Mouse (Mus musculus) C2C12 (cell line): ENCODE measurements around the gene Xndc1.

Experiments
- CTCF ChIP-seq: IDR thresholded peaks from one replicate; pipeline ENCODE4 v1.5.1; 2011; ENCODE audit not compliant: control insufficient read depth, insufficient read depth, insufficient read length
- MAX ChIP-seq: IDR thresholded peaks from one replicate; pipeline ENCODE4 v1.6.1; 2011; ENCODE audit warnings: mild to moderate bottlenecking, control low read depth

GRCm38 (mm10) chr7:102037318-102037717, 28.0 kb upstream of the Xndc1 start:
- TF ChIP-seq CTCF (no peak), MAX (no peak)
